Mouse (Mus musculus): ENCODE measurements around the gene Glud1. TPM values are rescaled to one million over a fixed set of nuclear protein-coding genes. Genes with fewer than 3 reads are reported as not detected.
"Not testable (repeated sequence)": the region's sequence is repeated elsewhere in the genome, so short reads cannot be mapped to it uniquely, and the experiment has no call there.

Gene Glud1
- total RNA-seq, 1 experiment, result 211 TPM

- peak overlapping the region; percentile 66; the same call in 1 of the 2 replicates for H3K9ac ChIP-seq (ENCODE audit: insufficient read depth, low read depth, low read length, poor library complexity, severe bottlenecking)
- H3K4me3 ChIP-seq (ENCODE audit: insufficient read depth in 1 of 2, low read depth in 1 of 2, low read length in 2 of 2, poor library complexity in 1 of 2, severe bottlenecking in 1 of 2), result peak overlapping the region; percentile 82 to 100
- in situ Hi-C loops (cut with MboI; ENCODE audit: low sequenced_read_pairs in 2 of 2, unreplicated experiment in 2 of 2), result no loop called here
- no peak for TF ChIP-seq CHD2 (IDR thresholded peaks at IDR 0.05; ENCODE audit: low read depth, low read length)
- H3K27ac ChIP-seq (ENCODE audit: insufficient read depth, low read depth, low read length, poor library complexity, severe bottlenecking), result peak overlapping the region; percentile 55; the same call in 1 of the 2 replicates
- DNase-seq (ENCODE audit: low read depth, low spot score), result no peak
- peaks cover 5% of the 10 kb centered on the region for H3K36me3 ChIP-seq (ENCODE audit: control insufficient read depth, insufficient read depth, low read length, poor library complexity, severe bottlenecking)
- no peaks in the 10 kb centered on the region for H3K9me3 ChIP-seq (ENCODE audit: control insufficient read depth, insufficient read depth, low read depth, low read length)
- peaks cover 0 to 33% of the 10 kb centered on the region in 2 experiments for H3K4me1 ChIP-seq (ENCODE audit: control insufficient read depth in 2 of 2, insufficient read depth in 2 of 2, low read length in 2 of 2, poor library complexity in 1 of 2)
Measured at GRCm38 (mm10) chr14:34312339-34313048, 2.0 kb downstream of the Glud1 start.

- Histone ChIP-seq H3K9ac (ENCODE audit: insufficient read depth, low read depth, low read length, poor library complexity, severe bottlenecking) (peak overlapping the region; percentile 42; the same call in 1 of the 2 replicates), H3K4me1 (ENCODE audit: control insufficient read depth in 2 of 2, insufficient read depth in 2 of 2, low read length in 2 of 2, poor library complexity in 1 of 2) (peaks cover 0 to 34% of the 10 kb centered on the region in 2 experiments), H3K4me3 (ENCODE audit: insufficient read depth in 1 of 2, low read depth in 1 of 2, low read length in 2 of 2, poor library complexity in 1 of 2, severe bottlenecking in 1 of 2) (peak overlapping the region; percentile 82 to 100), H3K36me3 (ENCODE audit: control insufficient read depth, insufficient read depth, low read length, poor library complexity, severe bottlenecking) (peaks cover 5% of the 10 kb centered on the region), H3K9me3 (ENCODE audit: control insufficient read depth, insufficient read depth, low read depth, low read length) (no peaks in the 10 kb centered on the region), H3K27ac (ENCODE audit: insufficient read depth, low read depth, low read length, poor library complexity, severe bottlenecking) (no peak overlapping the region)
- TF ChIP-seq ZC3H11A (IDR thresholded peaks at IDR 0.05; ENCODE audit: borderline replicate concordance, low read depth, low read length) (no peak), MAFK (IDR thresholded peaks at IDR 0.05; ENCODE audit: insufficient read depth, low read depth, low read length) (no peak)
- no peak for DNase-seq (ENCODE audit: low read depth, low spot score)
- in situ Hi-C loops (cut with MboI; ENCODE audit: low sequenced_read_pairs in 2 of 2, unreplicated experiment in 2 of 2), result no loop called here
Measured at GRCm38 (mm10) chr14:34313612-34314011, 3.1 kb downstream of the Glud1 start.

GRCm38 (mm10) chr14:34314383-34314782 is 3.9 kb downstream of the Glud1 start:
- H3K36me3 ChIP-seq (ENCODE audit: control insufficient read depth, insufficient read depth, low read length, poor library complexity, severe bottlenecking); H3K9me3 ChIP-seq (ENCODE audit: control insufficient read depth, insufficient read depth, low read depth, low read length); H3K27ac ChIP-seq (ENCODE audit: insufficient read depth, low read depth, low read length, poor library complexity, severe bottlenecking); in situ Hi-C loops (cut with MboI; ENCODE audit: low sequenced_read_pairs in 2 of 2, unreplicated experiment in 2 of 2); H3K9ac ChIP-seq (ENCODE audit: insufficient read depth, low read depth, low read length, poor library complexity, severe bottlenecking); DNase-seq (ENCODE audit: low read depth, low spot score): not testable (repeated sequence)
- peaks cover 0 to 28% of the 10 kb centered on the region in 2 experiments for H3K4me1 ChIP-seq (ENCODE audit: control insufficient read depth in 2 of 2, insufficient read depth in 2 of 2, low read length in 2 of 2, poor library complexity in 1 of 2)
- peak; percentile 64 for TF ChIP-seq ZNF384 (IDR thresholded peaks at IDR 0.05; ENCODE audit: low read depth, low read length)
- peak overlapping the region in 1 of 2 experiments; percentile 38; a peak in 2 of 4 replicates for H3K4me3 ChIP-seq (ENCODE audit: insufficient read depth in 1 of 2, low read depth in 1 of 2, low read length in 2 of 2, poor library complexity in 1 of 2, severe bottlenecking in 1 of 2)

- Histone ChIP-seq H3K9me3 (ENCODE audit: control insufficient read depth, insufficient read depth, low read depth, low read length) (no peaks in the 10 kb centered on the region), H3K4me1 (ENCODE audit: control insufficient read depth in 2 of 2, insufficient read depth in 2 of 2, low read length in 2 of 2, poor library complexity in 1 of 2) (peaks cover 0 to 28% of the 10 kb centered on the region in 2 experiments), H3K9ac (ENCODE audit: insufficient read depth, low read depth, low read length, poor library complexity, severe bottlenecking) (no peak overlapping the region), H3K36me3 (ENCODE audit: control insufficient read depth, insufficient read depth, low read length, poor library complexity, severe bottlenecking) (peaks cover 9% of the 10 kb centered on the region), H3K27ac (ENCODE audit: insufficient read depth, low read depth, low read length, poor library complexity, severe bottlenecking) (no peak overlapping the region; the same call in 1 of the 2 replicates), H3K4me3 (ENCODE audit: insufficient read depth in 1 of 2, low read depth in 1 of 2, low read length in 2 of 2, poor library complexity in 1 of 2, severe bottlenecking in 1 of 2) (peak overlapping the region in 1 of 2 experiments; percentile 25; a peak in 1 of 4 replicates)
- in situ Hi-C loops (cut with MboI; ENCODE audit: low sequenced_read_pairs in 2 of 2, unreplicated experiment in 2 of 2), result no loop called here
- TF ChIP-seq ZNF384 (IDR thresholded peaks at IDR 0.05; ENCODE audit: low read depth, low read length) (no peak), ZC3H11A (IDR thresholded peaks at IDR 0.05; ENCODE audit: borderline replicate concordance, low read depth, low read length) (no peak), CHD2 (IDR thresholded peaks at IDR 0.05; ENCODE audit: low read depth, low read length) (no peak), HCFC1 (IDR thresholded peaks at IDR 0.05; ENCODE audit: borderline replicate concordance, insufficient read depth, low read length) (no peak), MAFK (IDR thresholded peaks at IDR 0.05; ENCODE audit: insufficient read depth, low read depth, low read length) (no peak)
- no peak for DNase-seq (ENCODE audit: low read depth, low spot score)
Measured at GRCm38 (mm10) chr14:34314796-34315195, 4.3 kb downstream of the Glud1 start.

- H3K4me3 ChIP-seq (ENCODE audit: insufficient read depth in 1 of 2, low read depth in 1 of 2, low read length in 2 of 2, poor library complexity in 1 of 2, severe bottlenecking in 1 of 2), result no peak overlapping the region
- H3K4me1 ChIP-seq (ENCODE audit: control insufficient read depth in 2 of 2, insufficient read depth in 2 of 2, low read length in 2 of 2, poor library complexity in 1 of 2), result peaks cover 0 to 28% of the 10 kb centered on the region in 2 experiments
- no peak for DNase-seq (ENCODE audit: low read depth, low spot score)
- in situ Hi-C loops (cut with MboI; ENCODE audit: low sequenced_read_pairs in 2 of 2, unreplicated experiment in 2 of 2), result no loop called here
- H3K9me3 ChIP-seq (ENCODE audit: control insufficient read depth, insufficient read depth, low read depth, low read length), result no peaks in the 10 kb centered on the region
- no peak for TF ChIP-seq CHD2 (IDR thresholded peaks at IDR 0.05; ENCODE audit: low read depth, low read length)
- peak; percentile 86 for TF ChIP-seq ZNF384 (IDR thresholded peaks at IDR 0.05; ENCODE audit: low read depth, low read length)
- H3K36me3 ChIP-seq (ENCODE audit: control insufficient read depth, insufficient read depth, low read length, poor library complexity, severe bottlenecking), result peaks cover 12% of the 10 kb centered on the region
- H3K9ac ChIP-seq (ENCODE audit: insufficient read depth, low read depth, low read length, poor library complexity, severe bottlenecking), result no peak overlapping the region
- H3K27ac ChIP-seq (ENCODE audit: insufficient read depth, low read depth, low read length, poor library complexity, severe bottlenecking), result no peak overlapping the region
Measured at GRCm38 (mm10) chr14:34316346-34316745, 5.8 kb downstream of the Glud1 start.
